Mouse (Mus musculus) testis, postnatal 14 days (tissue): ENCODE measurements at regions not wholly inside any gene's neighbourhood (a gene's known extent, or its start where the extent isn't known, plus 50 kb on each side); places are given as distances from the start of the nearest gene placed in this dataset.
A peak's percentile ranks its signal among the peaks of the same experiment; 100 is the strongest.

ENCODE experiments used
- DNase-seq: peaks from one replicate; pipeline ENCODE4 v3.0.0; 2021; ENCODE audit warnings: low spot score

DNA sequence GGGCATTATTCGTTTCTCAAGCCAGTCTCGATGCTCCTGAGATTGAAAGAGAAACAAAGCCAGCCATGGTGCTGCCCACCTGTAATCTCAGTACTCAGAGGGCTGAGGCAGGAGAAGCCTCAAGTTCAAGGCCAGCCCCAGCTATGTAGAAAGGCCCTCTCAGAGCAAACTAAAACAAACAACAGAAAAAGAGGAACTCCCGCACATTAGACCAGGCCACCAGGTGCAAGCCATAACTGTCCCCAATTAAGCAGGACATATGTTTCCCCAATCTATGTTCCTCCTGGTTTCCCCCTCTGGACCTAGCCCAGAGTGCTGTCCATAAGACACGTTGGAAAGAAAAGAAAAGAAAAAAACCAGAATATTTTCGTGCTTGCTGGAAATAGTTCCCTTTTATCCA, 142.5 kb downstream of the Cdc5l start:
- DNase-seq, result no peak

DNA sequence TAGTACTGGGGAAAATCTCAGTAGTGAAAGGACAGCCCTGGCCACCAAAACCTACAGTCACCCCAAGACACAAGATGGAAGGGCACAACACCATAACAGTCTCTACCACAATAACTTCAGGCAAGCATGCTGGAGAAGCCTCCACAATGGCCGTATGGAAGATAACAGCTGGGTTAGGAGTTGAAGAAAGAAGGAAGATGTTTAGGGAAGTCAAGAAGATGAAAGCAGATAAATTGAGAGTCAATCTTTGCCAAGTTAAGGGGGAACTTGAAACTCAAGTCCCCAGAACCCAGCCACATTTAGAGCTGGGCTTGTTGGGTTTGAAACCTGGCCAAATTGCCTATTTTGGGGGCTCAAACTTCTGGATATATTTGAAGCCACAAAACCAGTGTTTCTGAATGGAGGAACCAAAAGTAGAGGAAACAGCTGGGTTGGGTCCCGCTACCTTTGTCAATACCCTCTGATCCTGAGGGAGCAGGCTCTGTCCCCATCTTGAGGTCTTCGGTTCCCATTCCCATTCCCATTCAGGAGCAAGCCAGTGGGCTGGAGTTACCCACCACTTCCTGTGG, 147.8 kb downstream of the Cdc5l start:
- no peak for DNase-seq

DNA sequence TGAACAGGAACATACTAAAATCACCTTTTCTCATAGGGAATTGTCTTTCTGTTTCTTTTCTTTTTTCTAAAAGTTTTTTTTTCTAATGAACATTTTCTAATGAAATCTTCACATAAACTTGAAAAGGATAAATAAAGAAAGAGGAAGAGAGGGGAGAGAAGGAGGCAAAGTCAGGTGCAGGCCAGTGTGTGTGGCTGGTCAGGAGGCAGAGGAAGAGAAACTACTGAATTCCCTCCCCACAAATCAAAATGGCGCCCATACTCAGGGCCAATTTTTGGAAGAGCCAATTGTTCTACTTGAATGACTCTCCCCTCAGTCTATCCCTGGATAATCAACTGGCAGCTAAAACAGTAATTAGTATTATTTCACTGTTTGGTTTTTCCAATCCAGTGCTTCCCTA, 152.0 kb downstream of the Cdc5l start:
- DNase-seq, result no peak

DNA sequence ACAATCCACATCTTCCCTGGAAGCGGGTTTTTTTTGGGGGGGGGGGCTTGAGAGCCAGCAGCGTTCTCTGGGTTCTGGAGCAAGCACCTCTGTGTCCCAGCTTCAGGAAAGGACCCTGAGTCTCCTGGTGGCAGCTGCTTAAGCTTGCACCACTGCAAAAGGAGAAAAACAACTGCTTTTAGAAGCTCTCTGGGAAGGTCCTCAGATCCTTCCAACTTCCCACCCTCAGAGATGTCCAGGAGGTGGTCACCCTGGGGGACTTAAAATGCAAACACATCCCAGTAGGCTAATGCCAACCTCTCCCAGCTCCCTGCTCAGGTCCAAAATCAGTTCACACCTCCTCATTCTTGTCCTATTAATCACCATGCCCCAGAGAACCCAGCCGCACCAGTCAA, 153.7 kb downstream of the Cdc5l start:
- DNase-seq, result no peak

DNA sequence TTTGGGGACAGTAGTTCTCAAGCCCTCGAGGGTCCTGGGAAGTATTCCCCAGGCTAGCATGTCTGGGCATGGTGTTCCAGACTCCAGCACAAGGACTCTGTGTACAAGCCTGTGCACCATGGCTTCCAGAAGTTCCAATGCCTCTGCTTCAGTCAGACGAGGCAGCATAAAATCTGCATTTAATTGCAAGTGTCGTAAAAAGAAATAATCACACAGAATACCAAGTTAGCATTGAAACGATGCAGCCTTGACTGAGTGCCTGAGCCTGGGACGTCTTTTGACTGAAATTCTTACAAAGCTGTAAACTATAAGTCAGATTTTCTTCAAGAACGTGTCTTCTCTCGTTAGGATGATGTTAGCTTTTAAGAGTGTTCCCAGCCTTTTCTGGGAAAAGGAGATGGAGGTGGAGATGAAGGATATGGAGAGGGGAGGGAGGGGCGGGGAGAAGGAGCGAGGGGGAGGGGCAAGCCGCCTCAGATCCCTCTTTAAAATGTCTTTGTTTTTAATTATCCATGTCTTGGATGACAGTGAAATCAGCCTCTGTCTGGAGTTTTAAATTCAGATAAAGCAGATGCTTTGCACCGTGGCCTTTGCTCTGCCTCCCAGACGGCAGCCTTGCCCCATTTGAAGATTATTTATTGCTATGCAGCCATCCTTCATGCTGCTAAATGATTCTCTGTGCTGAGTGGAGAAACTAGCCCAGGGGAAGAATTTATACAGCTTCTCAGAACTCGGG, 154.3 kb downstream of the Cdc5l start:
- no peak for DNase-seq

DNA sequence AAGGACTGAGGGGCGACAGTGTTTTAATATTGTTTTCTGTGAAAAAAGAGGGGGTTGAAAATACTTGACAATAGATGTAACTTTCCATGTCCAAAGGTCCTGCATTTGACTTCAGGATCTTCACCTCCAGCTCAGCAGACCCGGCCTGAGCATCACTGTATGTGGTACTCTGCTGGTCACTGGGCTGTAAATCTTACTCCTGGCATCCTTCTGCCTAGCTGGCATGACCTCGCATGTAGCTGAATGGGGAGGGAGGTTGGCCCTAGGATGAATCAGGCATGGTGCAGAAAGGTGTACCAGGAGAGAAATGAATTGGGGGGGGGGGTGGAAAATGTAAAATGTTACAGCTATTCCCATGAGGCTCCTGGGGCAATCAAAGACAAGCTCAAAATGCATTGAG, 156.0 kb downstream of the Cdc5l start:
- DNase-seq, result no peak

DNA sequence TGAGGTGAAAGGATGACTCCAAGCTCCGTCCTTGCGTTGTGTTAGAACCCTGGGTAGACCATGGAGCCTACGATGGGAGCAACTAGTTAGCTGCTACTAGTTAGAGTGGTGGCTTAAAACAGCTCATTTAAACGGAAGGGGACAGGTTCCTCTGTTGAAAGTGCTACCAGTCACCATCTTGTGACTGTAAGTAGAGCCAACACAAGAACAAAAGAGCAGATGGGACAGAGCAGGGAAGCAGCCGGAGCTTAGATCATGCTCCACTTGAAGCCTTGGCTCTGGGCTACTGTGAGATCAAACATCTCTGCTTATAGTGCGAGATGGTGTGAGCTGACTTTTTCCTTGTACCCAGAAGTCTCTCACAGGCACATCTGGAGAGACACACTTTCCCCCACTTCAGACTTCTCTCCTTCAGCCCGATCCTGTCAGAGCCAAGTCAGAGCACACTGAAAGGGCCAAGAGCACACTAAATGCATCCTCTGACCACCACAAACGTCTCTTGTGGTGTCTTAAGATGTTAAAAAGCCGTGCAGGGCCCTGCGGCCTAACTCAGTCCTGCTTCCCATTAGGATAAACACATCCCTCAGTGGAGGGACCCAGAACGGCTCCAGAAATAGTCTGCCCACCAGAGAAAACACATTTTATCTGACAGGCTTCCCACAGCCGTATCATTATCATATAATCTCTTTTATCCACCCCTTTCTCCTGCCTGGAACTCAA, 156.7 kb downstream of the Cdc5l start:
- no peak for DNase-seq

DNA sequence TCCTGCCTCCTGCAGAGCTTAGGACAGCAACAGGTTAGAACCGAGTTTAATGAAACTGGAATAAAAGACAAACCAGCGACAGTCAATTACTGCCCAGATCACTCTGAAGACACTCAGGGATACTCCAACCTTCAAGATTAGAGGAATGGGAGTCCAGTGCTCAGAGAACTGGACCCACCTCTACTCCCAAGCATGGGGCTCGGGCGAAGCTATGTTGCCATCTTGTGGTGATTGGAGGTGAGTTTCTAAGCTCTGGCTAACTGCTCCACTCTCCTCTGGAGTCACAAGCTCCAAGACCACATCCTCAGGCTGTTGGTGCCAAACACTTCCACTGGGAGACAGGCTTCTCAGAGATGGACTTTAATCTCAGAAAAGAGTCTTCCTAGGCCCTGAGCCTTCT, 158.6 kb downstream of the Cdc5l start:
- no peak for DNase-seq

DNA sequence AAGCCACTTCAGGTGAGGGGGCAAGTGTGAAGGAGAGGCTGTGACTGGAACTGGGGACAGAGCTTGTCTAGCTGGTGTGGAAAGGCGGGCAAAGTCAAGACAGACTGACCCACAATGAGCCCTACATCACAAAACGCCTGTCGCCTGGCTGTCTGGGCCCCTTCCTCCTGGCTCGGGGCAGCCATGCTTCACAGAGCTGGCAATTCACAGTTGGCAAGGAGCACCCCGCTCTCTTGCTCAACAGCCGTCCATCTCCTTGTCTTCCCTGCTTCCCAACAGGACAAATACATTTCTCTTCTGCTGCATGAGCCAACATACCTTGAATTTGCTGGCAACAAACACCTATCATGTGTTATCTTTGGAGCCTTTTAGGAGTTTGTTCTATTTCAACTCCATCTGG, 166.8 kb downstream of the Cdc5l start:
- no peak for DNase-seq

DNA sequence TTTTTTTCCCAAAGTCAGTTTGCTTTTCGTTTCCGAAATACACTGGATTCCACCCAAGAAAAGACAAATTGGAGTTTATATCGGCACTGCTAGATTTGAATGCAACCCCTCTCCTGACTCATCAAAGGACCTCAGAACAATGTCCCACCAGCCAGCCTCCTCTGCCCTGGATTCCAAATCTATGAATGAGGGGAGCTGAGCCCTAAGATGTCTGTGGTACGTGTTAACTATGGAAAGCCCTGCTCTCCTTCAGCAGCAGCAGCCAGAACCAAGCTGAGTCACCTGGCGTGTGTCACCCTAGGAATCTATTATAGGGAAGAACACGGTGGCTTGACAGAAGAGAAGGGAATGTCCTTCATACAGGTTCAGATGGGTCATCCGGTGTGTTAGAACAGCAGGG, 167.9 kb downstream of the Cdc5l start:
- no peak for DNase-seq

DNA sequence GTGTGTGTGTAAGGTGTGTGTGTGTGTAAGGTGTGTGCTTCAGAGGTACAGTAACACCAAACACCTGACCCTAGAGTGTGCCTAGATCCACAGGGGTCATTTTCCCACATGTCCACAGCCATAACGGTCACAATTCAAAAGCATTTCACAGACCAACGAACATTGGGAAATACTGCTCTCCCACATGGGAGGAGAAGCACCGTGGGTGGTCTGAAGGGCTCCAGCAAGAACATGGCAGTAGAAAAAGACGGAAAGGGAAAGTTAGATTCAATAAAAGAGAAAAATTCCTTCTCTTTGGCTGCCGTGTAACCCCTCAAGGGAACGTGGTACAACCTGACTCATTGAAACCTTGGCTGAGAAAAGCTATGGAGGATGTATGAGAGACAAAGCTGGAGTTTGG, 169.1 kb downstream of the Cdc5l start:
- DNase-seq, result no peak

DNA sequence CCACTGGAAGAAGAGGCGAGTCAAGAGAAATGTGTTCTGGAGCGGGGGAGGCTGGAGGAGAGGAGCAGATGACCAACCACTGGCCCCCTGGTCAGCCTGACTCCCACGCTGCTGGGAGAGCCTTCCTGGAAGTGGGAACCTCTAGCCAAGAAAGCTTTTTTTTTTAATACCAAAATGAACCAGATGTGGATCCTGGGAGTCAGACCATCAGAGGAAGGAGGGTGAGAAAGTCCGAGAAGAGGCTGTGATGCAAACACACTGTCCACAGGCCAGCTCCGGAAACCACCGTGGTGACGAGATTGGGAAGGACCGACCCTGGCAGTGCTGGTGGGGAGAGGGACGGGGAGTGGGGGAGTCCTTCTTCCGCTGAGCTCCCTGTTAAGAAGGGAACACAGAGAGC, 173.1 kb downstream of the Cdc5l start:
- DNase-seq, result no peak

DNA sequence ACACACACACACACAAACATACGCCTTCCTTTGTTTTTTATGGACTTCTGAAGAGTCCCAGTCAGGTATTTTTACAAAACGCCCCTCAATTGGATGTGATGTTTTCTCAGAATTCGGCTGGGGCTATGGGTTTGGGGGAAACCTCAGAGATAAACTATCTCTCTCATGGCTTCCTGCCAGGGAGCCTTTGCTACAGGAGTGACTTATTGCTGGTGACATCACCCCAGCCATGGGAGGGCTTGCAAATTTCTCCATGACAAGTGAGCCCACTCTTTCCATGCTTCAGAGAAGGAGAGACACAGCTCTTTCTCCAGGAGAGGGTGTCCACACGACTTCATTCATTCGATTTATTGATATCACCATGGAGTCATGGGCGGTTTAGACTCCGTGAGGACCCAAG, 175.5 kb downstream of the Cdc5l start:
- no peak for DNase-seq

DNA sequence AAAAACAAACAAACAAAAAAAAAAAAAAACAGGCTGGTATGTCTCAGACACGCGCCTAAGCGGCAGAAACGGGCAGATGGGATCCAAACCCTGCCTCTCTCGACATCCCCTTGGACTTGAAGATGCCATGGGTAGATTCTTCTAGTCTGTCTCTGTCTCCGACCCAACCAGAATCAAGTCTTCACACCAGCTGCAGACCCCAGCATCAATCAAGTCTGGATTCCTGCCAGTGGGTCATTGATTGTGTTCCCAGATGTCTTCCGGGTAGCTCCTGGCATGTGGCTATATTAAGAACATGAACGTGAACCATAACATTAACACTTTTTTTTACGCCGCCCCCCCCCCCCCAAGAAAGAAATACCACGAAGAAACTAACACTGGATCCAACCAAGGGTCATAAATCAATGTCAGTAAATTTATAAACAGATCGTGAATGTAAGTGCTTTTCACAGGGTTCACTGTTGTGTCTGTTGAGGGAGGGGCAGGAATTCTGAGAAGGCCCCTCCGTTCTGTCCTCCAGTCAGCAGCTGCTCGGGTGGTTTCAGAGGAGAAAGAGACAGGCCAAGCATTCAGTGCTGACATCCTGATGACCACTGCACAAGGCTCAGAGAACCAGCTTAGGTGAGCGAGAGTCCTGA, 180.8 kb downstream of the Cdc5l start:
- DNase-seq, result no peak

DNA sequence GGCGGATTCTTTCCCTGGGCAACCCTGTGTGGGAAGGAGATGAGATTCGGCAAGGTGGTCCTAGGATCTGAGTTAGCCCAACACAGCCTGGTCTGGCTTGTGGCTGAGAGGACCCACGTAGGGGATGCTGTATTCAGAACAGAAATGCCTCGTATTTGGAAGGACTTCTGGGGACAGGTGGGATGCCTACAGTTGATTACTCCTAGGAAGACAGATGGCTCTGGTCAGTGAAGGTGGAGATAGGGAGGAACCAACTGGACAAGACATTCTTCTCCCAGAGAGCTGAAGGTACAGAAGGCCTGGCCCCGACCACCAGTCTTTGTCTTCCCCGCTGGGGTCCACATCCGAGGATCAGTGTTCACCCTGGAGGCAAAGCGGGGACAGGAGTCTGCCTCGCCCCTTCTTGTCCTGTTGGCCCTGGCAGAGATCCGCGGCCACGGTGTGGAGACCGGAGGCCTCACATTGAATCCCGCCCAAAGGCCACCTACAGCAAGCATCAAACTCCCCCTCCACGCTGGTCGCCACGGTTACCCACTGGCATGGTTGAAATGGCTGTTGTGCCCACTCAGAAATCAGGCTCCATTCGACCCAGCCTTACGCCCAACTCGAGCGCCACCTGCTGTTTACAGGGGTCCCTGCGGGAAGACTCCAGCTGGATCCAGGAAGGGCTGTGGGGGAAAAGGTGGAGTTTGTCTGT, 182.4 kb downstream of the Cdc5l start:
- DNase-seq, result peak; percentile 48

DNA sequence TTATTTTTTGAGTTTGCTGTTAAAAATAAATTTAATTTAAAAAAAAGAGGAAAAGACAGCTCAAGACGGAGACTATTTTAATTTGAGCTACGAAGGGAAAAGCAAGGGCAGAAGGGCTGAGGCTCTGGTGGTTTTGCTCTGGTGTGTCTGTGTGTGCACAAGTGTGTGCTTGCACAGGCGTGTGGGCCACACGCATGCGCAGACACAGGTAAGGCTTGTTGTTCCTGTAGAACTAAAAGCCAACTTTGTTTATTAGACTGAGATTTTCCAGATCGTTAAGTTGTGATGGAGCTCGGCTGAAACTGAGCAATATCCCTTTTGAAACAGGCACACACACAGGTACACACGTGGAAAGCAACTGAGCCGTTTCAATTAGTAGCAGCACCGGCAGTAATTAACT, 183.1 kb downstream of the Cdc5l start:
- no peak for DNase-seq

DNA sequence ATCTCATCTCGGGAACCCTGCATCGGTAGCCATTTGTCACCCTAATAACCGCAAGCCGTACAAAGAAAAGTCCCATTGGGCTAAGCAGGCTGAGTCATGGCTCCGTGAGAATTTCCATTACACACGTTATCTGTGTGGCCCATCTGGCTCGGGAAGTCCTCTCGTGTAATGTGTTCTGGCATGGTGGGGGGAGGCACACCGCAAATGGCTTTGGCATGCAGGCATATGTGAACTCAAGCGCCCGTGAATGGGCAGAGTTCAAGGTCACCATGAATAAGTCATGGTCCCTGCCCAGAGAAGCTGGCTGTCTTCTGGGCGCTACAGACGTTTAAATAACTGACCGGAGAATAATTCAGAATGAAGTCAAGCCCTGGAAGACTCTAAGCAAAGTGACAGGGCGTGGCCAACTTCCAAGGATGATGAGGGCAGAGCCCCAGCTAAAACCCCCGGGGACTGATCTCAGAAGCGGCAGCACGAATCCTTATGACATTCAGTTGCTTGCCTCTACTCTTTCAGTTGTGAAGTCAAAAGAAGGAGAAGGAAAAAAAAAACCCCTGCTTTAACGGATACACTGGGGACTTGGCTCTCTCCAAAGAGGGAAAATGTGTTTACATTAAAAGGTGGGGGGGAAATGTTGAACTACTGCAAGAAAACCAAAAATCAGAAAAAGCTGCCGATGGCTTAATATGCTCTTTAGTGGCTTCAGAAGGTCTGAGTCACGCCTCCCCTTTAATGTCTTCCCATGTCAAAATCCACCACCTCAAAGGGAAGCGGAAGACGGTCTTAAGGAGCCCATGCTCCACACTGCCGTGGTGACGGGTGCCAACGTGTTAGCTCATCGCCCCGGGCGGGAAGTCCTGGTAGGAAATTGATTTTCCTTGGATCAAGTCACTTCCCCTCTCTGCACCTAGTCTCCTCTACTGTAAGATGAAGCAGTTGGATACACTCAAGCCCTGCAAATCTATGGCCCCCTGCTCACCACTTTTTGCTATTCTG, 186.1 kb downstream of the Cdc5l start:
- DNase-seq, result no peak

DNA sequence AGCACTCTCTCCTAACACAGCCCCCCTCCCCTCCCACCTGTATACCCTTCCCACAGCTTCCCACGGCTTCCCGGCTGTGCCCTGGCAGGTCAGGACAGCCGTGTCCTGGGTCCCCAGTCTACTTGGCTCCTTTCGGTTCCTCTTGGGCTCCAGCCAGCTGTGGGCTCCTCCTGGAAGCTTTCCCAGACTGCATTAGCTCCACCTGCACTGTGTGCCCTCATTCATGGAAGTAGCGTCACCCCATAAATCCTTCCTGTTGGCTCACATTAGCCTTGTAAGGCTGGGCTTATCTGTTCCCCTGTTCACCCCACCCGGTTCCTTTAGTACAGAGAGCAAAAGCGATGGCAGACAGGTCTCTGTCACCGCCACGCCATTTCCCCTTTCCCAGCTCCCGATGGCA, 188.7 kb downstream of the Cdc5l start:
- no peak for DNase-seq

DNA sequence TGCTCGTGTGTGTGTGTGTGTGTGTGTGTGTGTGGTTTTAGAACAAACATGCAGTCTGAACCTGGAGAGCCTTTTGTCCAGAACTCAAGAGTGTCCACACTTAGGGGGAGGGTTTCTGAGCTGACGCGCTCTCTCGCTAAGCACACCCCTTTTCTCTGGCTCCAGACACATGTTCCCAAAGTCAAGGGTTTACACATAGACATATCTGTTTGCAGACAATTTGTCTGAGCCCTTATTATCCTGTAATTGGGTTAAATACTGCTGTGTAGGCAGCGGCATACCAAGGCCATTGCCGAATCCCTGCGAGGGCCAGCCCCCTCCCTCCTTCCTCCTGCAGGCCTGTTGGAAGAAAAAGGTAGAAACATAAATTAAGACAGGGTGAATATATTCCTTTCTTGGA, 190.4 kb downstream of the Cdc5l start:
- no peak for DNase-seq

DNA sequence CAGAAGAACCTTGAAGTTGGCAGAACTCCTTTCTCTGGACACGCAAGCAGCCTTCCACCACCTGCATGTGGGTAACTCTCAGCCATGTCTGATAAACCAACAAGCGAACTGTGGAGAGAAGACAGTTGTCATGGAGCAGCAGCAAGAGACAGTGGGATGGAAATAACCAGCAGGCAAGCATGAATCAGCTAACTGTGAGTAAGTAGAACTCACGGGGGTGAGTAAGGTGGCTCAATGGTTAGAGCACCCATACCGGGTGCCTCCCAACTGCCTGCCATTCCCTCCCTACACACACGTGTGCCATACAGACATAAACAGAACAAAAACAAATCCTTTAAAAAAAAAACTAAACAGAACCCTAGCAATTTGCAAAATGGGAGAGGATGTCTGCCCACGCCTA, 191.5 kb downstream of the Cdc5l start:
- DNase-seq, result no peak

DNA sequence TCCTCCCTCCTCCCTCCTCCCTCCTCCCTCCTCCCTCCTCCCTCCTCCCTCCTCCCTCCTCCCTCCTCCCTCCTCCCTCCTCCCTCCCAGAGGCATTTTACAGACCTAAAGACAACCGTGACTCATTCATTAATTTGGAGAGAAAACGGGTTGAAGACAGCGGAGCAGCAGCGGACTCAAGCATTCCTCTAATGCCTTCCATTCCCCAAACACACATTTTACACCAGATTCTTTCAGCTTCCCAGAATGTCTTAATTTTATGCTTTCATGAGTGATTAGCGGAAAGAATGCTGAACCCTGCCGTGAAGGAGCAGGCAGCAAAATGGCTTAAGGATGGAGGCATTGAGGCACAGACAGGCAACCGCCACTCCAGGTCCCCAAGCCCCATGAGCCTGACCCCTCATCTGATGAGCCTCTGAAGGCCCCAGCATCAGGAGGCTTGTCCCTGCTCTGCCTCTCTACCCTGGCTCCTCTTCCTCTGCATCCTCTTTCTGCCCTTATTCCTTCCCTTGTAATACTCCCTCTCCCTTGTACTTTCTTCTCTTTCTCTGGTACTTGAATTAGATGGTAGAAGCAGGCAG, 192.5 kb downstream of the Cdc5l start:
- DNase-seq, result no peak
